Mouse (Mus musculus): ENCODE results near the gene Phb2.

DNA sequence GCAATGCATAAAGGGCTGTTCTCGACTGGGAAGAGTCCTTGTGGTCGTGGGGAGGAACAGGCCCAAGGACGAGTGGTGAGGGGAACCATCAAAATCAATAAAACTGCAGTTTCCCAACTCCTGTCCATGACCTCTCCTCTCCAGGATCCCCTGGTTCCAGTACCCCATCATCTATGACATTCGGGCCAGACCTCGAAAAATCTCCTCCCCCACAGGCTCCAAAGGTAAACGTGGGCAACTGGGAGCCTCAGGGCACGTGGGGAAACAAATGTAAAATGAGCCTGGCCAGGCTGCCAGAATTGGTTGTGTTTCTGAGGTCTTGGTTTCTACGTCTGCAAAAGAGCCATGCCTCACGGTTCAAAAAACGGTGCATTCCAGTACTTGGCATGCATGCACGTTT, 782 bp downstream of the Phb2 start:
- TF ChIP-seq POLR2A (IDR thresholded peaks at IDR 0.05; ENCODE audit: borderline replicate concordance, insufficient read depth, low read length) (no peak), CTCF (IDR thresholded peaks at IDR 0.05; ENCODE audit: borderline replicate concordance, insufficient read depth, low read depth, low read length) (no peak)

Data from cerebellum, adult 2 months (tissue).